Mouse (Mus musculus) heart, postnatal 25 days (tissue): ENCODE measurements around the gene Ints3. TPM values are rescaled to one million over a fixed set of nuclear protein-coding genes. Genes with fewer than 3 reads are reported as not detected.
A peak's percentile ranks its signal among the peaks of the same experiment; 100 is the strongest.

Source experiments
- DNase-seq: peaks from one replicate; pipeline ENCODE4 v3.0.0; 2022; ENCODE audit warnings: low spot score
- intact Hi-C: fragments of 180-260 bp; cut with DNase I; formaldehyde crosslinking; loops from one replicate; pipeline ENCODE4 v1.15.1; 2025
- total RNA-seq, 2 experiments: library from RNA; stranded (reverse); gene quantifications; 2 replicates each; pipeline ENCODE4 v1.2.3; 2021

Gene Ints3
- total RNA-seq, 2 experiments from 2014 or later: 25.2 to 26.9 TPM

GRCm38 (mm10) chr3:90400993-90401392 is 32.4 kb downstream of the Ints3 start:
- intact Hi-C loops: no loop called here
- no peak for DNase-seq

GRCm38 (mm10) chr3:90395629-90396028 is 37.8 kb downstream of the Ints3 start:
- intact Hi-C loops: no loop called here
- no peak for DNase-seq

GRCm38 (mm10) chr3:90392661-90393060 is 40.8 kb downstream of the Ints3 start:
- intact Hi-C loops: no loop called here
- no peak for DNase-seq

GRCm38 (mm10) chr3:90391941-90392340 is 41.5 kb downstream of the Ints3 start:
- DNase-seq: no peak
- intact Hi-C loops: no loop called here

GRCm38 (mm10) chr3:90391004-90391403 is 42.4 kb downstream of the Ints3 start:
- intact Hi-C loops: no loop called here
- no peak for DNase-seq

- peak; percentile 9 for DNase-seq
- intact Hi-C loops: no loop called here
These were observed 43.6 kb downstream of the Ints3 start, which contains the start of gene Slc27a3 for GRCm38 (mm10) chr3:90389511-90390490. Gene Slc27a3 (minus strand): TSS chr3:90389938.

- DNase-seq: peak; percentile 10
- intact Hi-C loops: no loop called here
These were observed 44.5 kb downstream of the Ints3 start for GRCm38 (mm10) chr3:90388726-90389510.

- intact Hi-C loops: no loop called here
- no peak for DNase-seq
These were observed 45.2 kb downstream of the Ints3 start for GRCm38 (mm10) chr3:90388192-90388591.

GRCm38 (mm10) chr3:90387483-90387882 is 45.9 kb downstream of the Ints3 start:
- intact Hi-C loops: no loop called here
- no peak for DNase-seq

- intact Hi-C loops: no loop called here
- no peak for DNase-seq
These were observed 46.6 kb downstream of the Ints3 start for GRCm38 (mm10) chr3:90386817-90387216.

- no peak for DNase-seq
- intact Hi-C loops: no loop called here
These were observed 48.5 kb downstream of the Ints3 start for GRCm38 (mm10) chr3:90384851-90385375.

GRCm38 (mm10) chr3:90383690-90384089 is 49.7 kb downstream of the Ints3 start:
- DNase-seq: no peak
- intact Hi-C loops: no loop called here

GRCm38 (mm10) chr3:90381727-90382126 is 51.7 kb downstream of the Ints3 start:
- no peak for DNase-seq

GRCm38 (mm10) chr3:90378496-90378895 is 54.9 kb downstream of the Ints3 start:
- intact Hi-C loops: no loop called here

More at GRCm38 (mm10) chr3:90381727-90382126, 51.7 kb downstream of the Ints3 start:
- intact Hi-C loops: no loop called here

GRCm38 (mm10) chr3:90376247-90376585 is 57.2 kb downstream of the Ints3 start:
- intact Hi-C loops: no loop called here
- no peak for DNase-seq

More at GRCm38 (mm10) chr3:90378496-90378895, 54.9 kb downstream of the Ints3 start:
- no peak for DNase-seq

GRCm38 (mm10) chr3:90375562-90376246 is 57.7 kb downstream of the Ints3 start:
- intact Hi-C loops: no loop called here
- no peak for DNase-seq

GRCm38 (mm10) chr3:90374368-90374767 is 59.1 kb downstream of the Ints3 start:
- intact Hi-C loops: no loop called here
- DNase-seq: no peak

GRCm38 (mm10) chr3:90373432-90374028 is 59.9 kb downstream of the Ints3 start:
- peak; percentile 38 for DNase-seq
- intact Hi-C loops: loop anchor here (1.0 to 2.0 kb wide), 3 partner anchors 83 to 153 kb away; partner anchors contain the start of gene Dennd4b

GRCm38 (mm10) chr3:90372817-90373216 is 60.6 kb downstream of the Ints3 start:
- no peak for DNase-seq
- intact Hi-C loops: loop anchor here (1.0 to 2.0 kb wide), 3 partner anchors 83 to 153 kb away; partner anchors contain the start of gene Dennd4b
